Comparison of ENCODE assay signal across 8 mouse cellular contexts in the genomic region with DNA sequence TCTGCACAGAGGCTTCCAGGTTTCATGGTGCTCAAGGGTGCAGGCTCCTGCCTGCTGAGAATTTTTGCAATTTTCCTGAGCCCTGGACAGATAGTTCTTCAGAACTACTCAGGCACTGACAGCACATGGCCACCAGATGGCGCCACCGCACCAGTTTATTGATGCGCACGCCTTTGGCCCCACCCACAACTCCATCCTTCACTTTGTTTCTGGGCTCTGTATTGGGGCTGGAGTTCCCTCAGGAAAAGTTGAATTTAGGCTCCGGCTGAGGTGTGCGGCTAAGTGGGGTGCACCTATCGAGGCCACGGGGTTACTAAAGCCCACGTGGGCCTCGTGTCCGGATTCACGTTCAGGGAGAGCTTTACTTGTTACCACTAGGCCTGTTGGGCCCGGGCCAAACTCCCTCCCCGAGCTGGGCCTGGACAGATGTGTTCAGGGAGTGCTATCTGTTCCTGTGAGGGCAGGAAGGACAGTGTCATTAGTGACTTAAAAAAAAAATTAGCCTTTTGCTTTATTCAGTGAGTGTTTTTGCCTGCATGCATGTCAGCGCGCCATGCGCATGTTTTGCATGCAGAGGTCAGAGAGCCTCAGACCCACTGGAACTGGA. TPM values are rescaled to one million over a fixed set of nuclear protein-coding genes. Genes with fewer than 3 reads are reported as not detected.
DNase-seq lines count a peak whose midpoint lies in the region; ATAC-seq and TF ChIP-seq lines count a peak whose summit lies in the region.

No protein-coding gene starts in this region.

- peak overlapping the region; percentile 45 for H3K4me2 ChIP-seq in intestine, embryonic 16.5 days (ENCODE audit: low read depth, low read length)
- peak overlapping the region; percentile 32 for H3K4me2 ChIP-seq in midbrain, embryonic 13.5 days (replicated peaks)

- TF ChIP-seq POLR2A in small intestine, adult 2 months (IDR thresholded peaks at IDR 0.05; ENCODE audit: low read depth, low read length), result 0 out of 2 replicates have a peak, but pooled peaks have one; percentile 20

- peak; percentile 61 for ATAC-seq in intestine, embryonic 16.5 days
- peak; percentile 70 for ATAC-seq in midbrain, embryonic 13.5 days

- H3K36me3 ChIP-seq in intestine, embryonic 16.5 days (ENCODE audit: control insufficient read depth, insufficient read depth, low read length), result peaks cover 3% of the 10 kb centered on the region; the same call in 1 of the 2 replicates
- H3K36me3 ChIP-seq in midbrain, embryonic 13.5 days, result peaks cover 32% of the 10 kb centered on the region
- peaks cover 12% of the 10 kb centered on the region; the same call in 1 of the 2 replicates for H3K36me3 ChIP-seq in small intestine, adult 2 months (ENCODE audit: control insufficient read depth, insufficient read depth, low read length)

- DNase-seq in 3134 (ENCODE audit: extremely low read depth, insufficient read length, low spot score), result peak; percentile 65
- DNase-seq in adrenal gland, postnatal 14 days, result peak; percentile 93
- peak; percentile 83 for DNase-seq in embryo, embryonic 9.5 days (ENCODE audit: extremely low spot score)
- DNase-seq in gastrocnemius, postnatal 4 days (ENCODE audit: low spot score in 2 of 2), result peak; percentile 86 to 89
- peak; percentile 90 for DNase-seq in left cerebral cortex, postnatal 4 days

- 0 out of 2 replicates have a peak overlapping the region, but pooled peaks have one; percentile 22 for H3K4me3 ChIP-seq in intestine, embryonic 16.5 days (ENCODE audit: low read length)
- no peak overlapping the region for H3K4me3 ChIP-seq in midbrain, embryonic 13.5 days (replicated peaks)
- H3K4me3 ChIP-seq in small intestine, adult 2 months (ENCODE audit: low read depth, low read length), result no peak overlapping the region

- no peak overlapping the region for H3K27ac ChIP-seq in intestine, embryonic 16.5 days (ENCODE audit: low read length)
- H3K27ac ChIP-seq in midbrain, embryonic 13.5 days, result no peak overlapping the region; the same call in 1 of the 2 replicates
- no peak overlapping the region for H3K27ac ChIP-seq in small intestine, adult 2 months (ENCODE audit: insufficient read depth, low read depth, low read length)

- no peaks in the 10 kb centered on the region for H3K9me3 ChIP-seq in intestine, embryonic 16.5 days (ENCODE audit: control insufficient read depth, low read length)
- no peaks in the 10 kb centered on the region for H3K9me3 ChIP-seq in midbrain, embryonic 13.5 days

- no peaks in the 10 kb centered on the region for H3K4me1 ChIP-seq in intestine, embryonic 16.5 days (ENCODE audit: control insufficient read depth, insufficient read depth, low read length)
- H3K4me1 ChIP-seq in midbrain, embryonic 13.5 days (replicated peaks), result no peaks in the 10 kb centered on the region
- no peaks in the 10 kb centered on the region for H3K4me1 ChIP-seq in small intestine, adult 2 months (ENCODE audit: control insufficient read depth, insufficient read depth, insufficient read length, low read length)

- intact Hi-C loops in left cerebral cortex, postnatal 4 days (cut with DNase I), result loop anchor here (2.0 kb wide), 1 partner anchor 72 kb away; the partner anchor contains the start of gene Radil

- H3K9ac ChIP-seq in intestine, embryonic 16.5 days (ENCODE audit: low read depth, low read length), result no peak overlapping the region
- H3K9ac ChIP-seq in midbrain, embryonic 13.5 days (replicated peaks), result no peak overlapping the region

- WGBS in intestine, embryonic 16.5 days, result 27% methylated on average over 17 of the region's 17 CpGs
- 36% methylated on average over 17 of the region's 17 CpGs for WGBS in midbrain, embryonic 13.5 days
- WGBS in small intestine, adult 2 months, result 33% methylated on average over 17 of the region's 17 CpGs

- no peaks in the 10 kb centered on the region for H3K27me3 ChIP-seq in intestine, embryonic 16.5 days (replicated peaks; ENCODE audit: control insufficient read depth, insufficient read depth, low read length)
- no peaks in the 10 kb centered on the region for H3K27me3 ChIP-seq in midbrain, embryonic 13.5 days
- no peaks in the 10 kb centered on the region for H3K27me3 ChIP-seq in small intestine, adult 2 months (ENCODE audit: control insufficient read depth, insufficient read depth, low read length)

- peak; percentile 94 for TF ChIP-seq CTCF in small intestine, adult 2 months (IDR thresholded peaks at IDR 0.05; ENCODE audit: extremely low read depth, insufficient read length, insufficient replicate concordance, low read depth, low read length)

RNA-seq across cellular contexts. Expression of gene Ap5z1, which starts 15.2 kb away (rescaled TPM):
- 12.5 and 15.7 TPM in 2 replicates for total RNA-seq in adrenal gland, postnatal 14 days (2021)
- total RNA-seq in gastrocnemius, postnatal 4 days (2021), result 1 to 10 TPM; 7.3 to 8.1 TPM
- polyA plus RNA-seq in intestine, embryonic 16.5 days (2015; fragmentation: Nextera tagmentation; extraction: Ambion mirVana), result 17.3 and 21.6 TPM in 2 replicates
- 10 to 100 TPM; 21.9 to 23.2 TPM for total RNA-seq in left cerebral cortex, postnatal 4 days (2021)
- 14.3 and 14.8 TPM in 2 replicates for polyA plus RNA-seq in midbrain, embryonic 13.5 days (2015; fragmentation: Nextera tagmentation; extraction: Ambion mirVana)
- 15.0 and 37.6 TPM in 2 replicates for polyA plus RNA-seq in small intestine, adult 2 months (2012; rRNA removed)

RNA-seq across cellular contexts. Expression of gene Papolb, which starts 50.9 kb away (rescaled TPM):
- total RNA-seq in adrenal gland, postnatal 14 days (2021), result 0.19 and 0.33 TPM in 2 replicates
- total RNA-seq in gastrocnemius, postnatal 4 days (2021), result under 1 TPM; 0.23 to 0.66 TPM
- 0.05 TPM in 1 of 2 replicates, not detected in the other for polyA plus RNA-seq in intestine, embryonic 16.5 days (2015; fragmentation: Nextera tagmentation; extraction: Ambion mirVana)
- total RNA-seq in left cerebral cortex, postnatal 4 days (2021), result 1 to 10 TPM; 1.5 to 1.9 TPM
- 0.12 and 0.21 TPM in 2 replicates for polyA plus RNA-seq in midbrain, embryonic 13.5 days (2015; fragmentation: Nextera tagmentation; extraction: Ambion mirVana)
- not detected in 2 replicates for polyA plus RNA-seq in small intestine, adult 2 months (2012; rRNA removed)
